Mouse (Mus musculus): Measurements from ENCODE around the gene Iqgap1.
A peak's percentile ranks its signal among the peaks of the same experiment; 100 is the strongest.

Gene Iqgap1

DNA sequence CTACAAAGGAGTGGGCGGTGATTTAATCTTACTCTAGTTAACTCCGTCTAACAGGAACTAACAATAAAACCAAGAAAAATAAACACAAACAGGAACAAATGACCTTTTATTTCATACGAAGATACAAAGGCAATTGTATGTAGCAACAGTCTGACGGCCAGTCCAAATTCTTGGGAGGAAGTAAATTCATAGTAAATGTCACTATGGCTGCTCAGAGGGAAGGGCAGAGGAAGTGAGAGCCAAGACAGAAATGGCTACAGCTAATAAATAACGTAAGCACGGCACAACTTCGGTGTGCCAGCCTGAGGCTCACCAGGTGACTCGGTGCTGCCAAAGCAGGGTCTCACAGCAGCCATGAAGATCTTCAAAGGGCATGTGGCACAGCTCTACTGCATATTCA is 114.3 kb downstream of the Iqgap1 start:
- DNase-seq (ENCODE audit: low spot score): no peak

DNA sequence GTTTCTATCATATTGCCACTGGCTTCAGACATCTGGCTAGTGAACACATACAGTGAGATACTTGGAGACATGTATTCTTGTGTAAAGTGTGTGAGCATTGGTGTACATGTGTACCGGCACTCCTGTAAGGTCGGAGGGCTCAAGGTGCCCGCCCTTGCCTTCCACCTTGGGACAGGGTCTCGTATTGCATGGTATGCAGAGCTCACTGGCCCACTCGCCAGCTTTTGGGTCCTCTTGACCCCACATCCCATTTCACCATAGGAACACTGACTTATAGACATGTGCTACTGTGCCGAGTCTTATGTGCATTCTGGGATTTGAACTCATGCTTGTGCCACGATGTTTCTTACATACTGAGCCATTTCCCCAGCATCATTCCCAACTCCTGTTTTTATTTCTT is 115.4 kb downstream of the Iqgap1 start:
- DNase-seq (ENCODE audit: low spot score): no peak

GRCm38 (mm10) chr7:80704066-80704465 is 121.7 kb downstream of the Iqgap1 start:
- no peak for DNase-seq (ENCODE audit: low spot score)

- DNase-seq (ENCODE audit: low spot score): no peak
These were observed 123.3 kb downstream of the Iqgap1 start for GRCm38 (mm10) chr7:80702510-80702909.

GRCm38 (mm10) chr7:80699709-80700108 is 126.1 kb downstream of the Iqgap1 start:
- DNase-seq (ENCODE audit: low spot score): no peak

DNA sequence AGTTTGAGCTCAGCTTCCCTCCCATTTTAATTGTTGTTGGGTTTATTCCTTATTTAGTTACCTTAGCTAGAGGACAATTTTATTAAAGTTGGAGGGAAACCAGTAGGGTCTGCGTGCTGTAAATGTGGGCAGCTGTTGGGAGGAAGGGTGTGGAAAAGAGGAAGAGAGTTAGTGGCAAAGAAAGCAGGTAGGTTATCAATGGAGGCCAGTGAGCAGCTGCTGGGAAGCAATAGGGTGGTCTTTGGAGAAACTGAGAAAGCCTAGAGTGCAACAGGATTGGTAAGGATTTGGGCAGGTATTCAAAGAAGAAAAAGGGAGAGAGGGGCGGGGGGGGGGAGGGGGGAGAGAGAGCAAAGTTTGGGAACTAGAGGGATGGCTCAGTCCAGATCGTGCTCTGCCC is 126.8 kb downstream of the Iqgap1 start:
- no peak for DNase-seq (ENCODE audit: low spot score)

GRCm38 (mm10) chr7:80697859-80698258 is 127.9 kb downstream of the Iqgap1 start:
- no peak for DNase-seq (ENCODE audit: low spot score)

- no peak for DNase-seq (ENCODE audit: low spot score)
These were observed 128.9 kb downstream of the Iqgap1 start for GRCm38 (mm10) chr7:80696903-80697302.

GRCm38 (mm10) chr7:80696334-80696733 is 129.4 kb downstream of the Iqgap1 start:
- DNase-seq (ENCODE audit: low spot score): no peak

GRCm38 (mm10) chr7:80692472-80692871 is 133.3 kb downstream of the Iqgap1 start:
- DNase-seq (ENCODE audit: low spot score): no peak

GRCm38 (mm10) chr7:80691131-80691530 is 134.6 kb downstream of the Iqgap1 start:
- peak; percentile 47 for DNase-seq (ENCODE audit: low spot score)

DNA sequence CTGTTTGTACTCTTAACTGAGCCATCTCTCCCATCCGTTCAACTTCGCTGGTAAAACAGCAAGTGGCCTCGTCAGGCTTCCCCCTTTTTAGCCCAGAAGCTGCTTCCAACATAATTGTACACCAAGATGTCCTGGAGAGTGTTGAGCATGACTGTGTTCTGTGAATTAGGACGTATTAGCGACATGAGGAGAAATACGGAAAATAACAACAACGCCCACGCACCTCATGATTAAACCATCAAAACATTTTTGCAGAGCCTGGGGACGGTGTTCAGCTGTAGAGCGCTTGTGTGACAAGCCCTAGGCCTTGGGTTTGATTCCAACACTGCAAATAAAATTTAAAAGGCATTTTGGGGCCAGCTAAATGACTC is 136.6 kb downstream of the Iqgap1 start:
- DNase-seq (ENCODE audit: low spot score): no peak

GRCm38 (mm10) chr7:80688556-80689220 is 137.1 kb downstream of the Iqgap1 start, which contains the start of gene Crtc3:
Gene Crtc3 (minus strand): TSS chr7:80688877.
- peak; percentile 14 for DNase-seq (ENCODE audit: low spot score)

GRCm38 (mm10) chr7:80687721-80688555 is 137.8 kb downstream of the Iqgap1 start:
- peak; percentile 19 for DNase-seq (ENCODE audit: low spot score)

DNA sequence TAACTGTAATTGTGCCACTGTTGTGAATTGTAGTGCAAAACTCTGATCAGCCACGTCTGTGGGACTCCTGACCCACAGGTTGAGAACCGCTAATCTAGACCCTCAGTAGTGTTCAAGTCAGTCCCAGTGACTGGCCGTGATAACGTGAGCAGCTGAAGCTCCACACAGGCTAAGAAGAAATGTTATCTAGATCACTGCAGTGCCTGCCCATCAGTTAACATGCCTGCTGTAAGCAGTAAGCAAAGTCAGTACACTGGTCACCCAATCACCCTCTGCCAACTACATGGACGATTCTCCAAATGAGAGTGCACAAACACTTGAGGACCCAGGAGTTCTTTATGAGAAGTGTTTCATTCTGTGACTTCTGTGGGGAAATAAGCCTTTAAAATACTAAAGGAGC is 140.1 kb downstream of the Iqgap1 start:
- DNase-seq (ENCODE audit: low spot score): no peak

- no peak for DNase-seq (ENCODE audit: low spot score)
These were observed 143.1 kb downstream of the Iqgap1 start for GRCm38 (mm10) chr7:80682630-80683029.

DNA sequence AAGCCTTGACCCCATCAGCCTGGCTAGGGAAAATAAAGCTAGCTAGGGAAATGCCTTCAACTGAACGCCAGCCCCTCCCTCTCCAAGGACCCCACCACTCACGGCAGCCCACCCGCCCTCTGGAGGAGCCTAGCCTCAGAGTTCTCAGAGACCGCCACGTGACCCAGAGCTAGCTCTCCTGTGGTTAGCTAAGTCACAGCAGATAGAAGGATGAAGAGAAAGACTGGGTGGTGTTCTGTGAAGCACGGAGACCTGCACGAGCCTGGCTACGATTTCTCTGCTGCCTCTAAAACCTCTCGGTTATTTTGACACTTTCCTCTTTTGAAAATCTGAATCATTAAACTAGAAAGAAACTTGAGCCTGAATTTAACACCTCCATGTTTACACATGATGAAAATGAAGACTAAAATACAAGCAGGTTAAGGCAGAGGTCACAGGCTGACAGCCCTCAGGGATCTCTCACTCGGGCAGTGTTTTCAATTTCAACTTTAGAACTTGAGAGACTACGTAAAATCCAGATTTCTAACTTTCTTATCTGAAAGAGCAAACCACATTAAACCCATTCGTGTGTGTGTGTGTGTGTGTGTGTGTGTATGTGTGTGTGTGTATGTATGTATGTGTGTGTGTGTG is 145.4 kb downstream of the Iqgap1 start:
- no peak for DNase-seq (ENCODE audit: low spot score)

DNA sequence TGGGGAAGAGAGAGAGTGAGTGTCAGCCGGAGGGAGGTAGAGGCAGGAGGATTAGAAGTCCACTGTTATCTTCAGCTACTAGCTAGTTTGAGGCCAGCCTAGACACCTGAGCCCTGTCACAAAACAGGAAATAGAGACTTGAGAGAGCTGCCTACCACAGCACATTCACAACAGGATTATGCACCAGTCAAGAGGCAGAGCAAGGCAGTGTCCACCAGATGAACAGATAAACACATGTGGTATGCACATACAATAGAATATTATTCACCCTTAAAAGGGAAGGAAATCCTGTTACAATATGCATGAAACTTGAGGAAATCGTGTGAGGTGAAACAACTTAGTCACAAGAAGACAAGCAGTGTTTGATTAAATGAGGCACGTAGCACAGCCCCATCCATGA is 153.5 kb downstream of the Iqgap1 start:
- DNase-seq (ENCODE audit: low spot score): no peak

GRCm38 (mm10) chr7:80670889-80671288 is 154.9 kb downstream of the Iqgap1 start:
- no peak for DNase-seq (ENCODE audit: low spot score)

DNA sequence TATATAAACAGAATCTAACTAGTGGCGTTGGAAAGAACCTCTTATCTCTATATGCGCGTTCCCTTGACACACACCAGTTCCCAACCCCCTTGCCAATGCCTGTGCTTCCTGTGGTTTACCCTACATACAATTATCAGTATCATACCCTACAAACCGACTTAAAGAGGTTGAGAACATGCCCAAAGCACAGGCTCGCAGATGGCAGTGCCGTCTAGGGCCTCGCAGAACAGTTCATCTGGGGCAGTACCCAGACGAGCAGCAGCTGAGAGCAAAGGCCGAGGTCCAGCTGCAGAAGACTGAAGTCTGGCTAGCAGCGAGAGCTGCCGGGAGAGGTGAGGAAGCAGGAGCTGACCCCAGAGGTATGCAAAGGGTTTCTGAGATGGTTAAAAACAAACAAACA is 158.6 kb downstream of the Iqgap1 start:
- DNase-seq (ENCODE audit: low spot score): no peak

DNA sequence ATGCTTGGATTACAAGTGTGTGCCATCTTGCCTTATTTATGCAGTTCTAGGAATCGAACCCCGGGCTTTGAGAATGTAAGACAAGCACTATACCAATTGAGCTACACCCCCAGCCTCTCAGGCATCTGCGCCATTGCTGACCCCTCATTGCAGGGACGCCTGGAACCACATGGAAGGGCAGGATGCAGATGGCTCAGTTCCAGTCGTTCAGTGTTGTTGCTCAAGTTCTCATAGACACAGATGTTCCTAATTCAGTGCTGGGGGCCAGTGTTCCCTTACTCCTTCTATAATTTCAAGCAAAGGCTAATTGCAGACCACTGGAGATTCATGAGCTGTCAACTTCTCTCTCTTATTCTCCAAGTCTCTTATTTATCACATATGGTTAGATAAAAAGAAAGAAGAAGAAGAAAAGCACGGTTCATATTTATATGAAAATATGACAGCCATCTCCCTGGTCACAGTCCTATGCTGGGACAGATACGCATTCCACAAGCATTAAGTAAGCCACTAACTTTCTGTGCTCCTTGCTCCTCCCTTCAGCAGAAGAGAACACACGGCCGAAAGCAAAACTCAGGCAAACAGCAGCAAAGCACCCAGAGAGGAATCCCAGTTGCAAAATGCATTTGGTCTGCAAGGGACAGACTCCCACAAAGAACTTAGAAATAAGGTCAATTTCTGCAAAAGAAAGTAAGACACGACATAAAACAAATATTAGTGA is 159.4 kb downstream of the Iqgap1 start:
- no peak for DNase-seq (ENCODE audit: low spot score)

All from left cerebral cortex, adult 11 months (tissue).